In the genomic region with DNA sequence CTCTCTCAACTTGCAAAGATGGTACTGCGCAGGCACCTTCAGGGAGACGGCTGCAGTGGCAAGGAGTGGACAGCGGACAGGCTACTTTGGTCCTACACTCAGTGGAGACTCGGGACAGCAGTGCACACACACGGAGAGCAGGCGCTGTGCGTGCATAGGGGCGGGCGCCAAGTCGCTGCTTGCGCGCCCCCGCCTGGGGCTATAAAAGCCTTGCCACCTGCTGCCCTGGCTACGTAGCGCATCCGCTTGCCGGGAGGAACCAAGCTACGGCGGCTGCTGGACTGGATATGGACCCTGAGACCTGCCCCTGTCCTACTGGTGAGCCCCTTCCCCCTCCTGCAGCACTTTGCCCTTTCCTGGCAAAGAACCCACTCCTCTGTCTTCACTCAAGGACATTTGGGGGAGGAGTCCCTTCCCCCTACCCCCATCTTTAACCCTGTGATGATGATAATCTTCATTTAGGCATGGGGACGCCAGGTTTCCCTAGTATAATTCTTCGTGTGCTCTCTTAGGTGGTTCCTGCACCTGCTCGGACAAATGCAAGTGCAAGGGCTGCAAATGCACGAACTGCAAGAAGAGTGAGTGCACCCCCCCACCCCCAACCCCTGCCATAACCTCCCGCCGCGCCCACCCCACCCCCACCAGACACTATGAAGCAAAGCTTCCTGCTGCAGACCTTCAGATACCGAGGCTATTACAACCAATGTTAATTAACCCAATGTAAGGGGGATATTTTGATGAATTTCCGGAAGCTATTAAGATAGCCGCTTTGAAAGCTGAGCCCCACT, we compare ENCODE assay signal across 8 mouse cellular contexts. TPM values are rescaled to one million over a fixed set of nuclear protein-coding genes. Genes with fewer than 3 reads are reported as not detected.
DNase-seq lines count a peak whose midpoint lies in the region; ATAC-seq and TF ChIP-seq lines count a peak whose summit lies in the region.

A gene (plus strand): TSS at position 95 of the 788 bp plus-strand sequence.

- TF ChIP-seq CTCF in cortical plate, adult 2 months (IDR thresholded peaks at IDR 0.05; ENCODE audit: extremely low read depth, insufficient read depth, low read length): no peak
- peak; percentile 55 for TF ChIP-seq CTCF in midbrain, postnatal 0 days (IDR thresholded peaks at IDR 0.05)

- WGBS in midbrain, postnatal 0 days: 1% methylated on average over 29 of the region's 29 CpGs

- peak within 1 kb of the TSS; percentile 80 for H3K4me3 ChIP-seq in cortical plate, adult 2 months (ENCODE audit: insufficient read depth, low read length)
- peak within 1 kb of the TSS; percentile 51 for H3K4me3 ChIP-seq in midbrain, postnatal 0 days (ENCODE audit: low read depth, low read length)

- H3K27me3 ChIP-seq in midbrain, postnatal 0 days (ENCODE audit: insufficient read depth, low read length): no peaks in the 10 kb centered on the region

- peak; percentile 99 for TF ChIP-seq POLR2A in cortical plate, adult 2 months (IDR thresholded peaks at IDR 0.05; ENCODE audit: extremely low read depth, insufficient read depth, low read length)

- peak; percentile 86 for ATAC-seq in midbrain, postnatal 0 days (ENCODE audit: low FRiP score)

- H3K9ac ChIP-seq in midbrain, postnatal 0 days (replicated peaks; ENCODE audit: low read length, poor library complexity, severe bottlenecking): peak within 1 kb of the TSS; percentile 73

- H3K4me2 ChIP-seq in midbrain, postnatal 0 days (ENCODE audit: low read depth, low read length, poor library complexity, severe bottlenecking): peak within 1 kb of the TSS; percentile 77

- peak within 1 kb of the TSS; percentile 94 for H3K27ac ChIP-seq in cortical plate, adult 2 months (ENCODE audit: insufficient read depth, low read length)
- peak within 1 kb of the TSS; percentile 71 for H3K27ac ChIP-seq in midbrain, postnatal 0 days (ENCODE audit: low read depth, low read length)

- intact Hi-C loops in left cerebral cortex, postnatal 36 days (cut with DNase I): loop anchor here (2.0 kb wide), 1 partner anchor 54 kb away; a partner anchor contains a TSS

- no peaks in the 10 kb centered on the region for H3K36me3 ChIP-seq in midbrain, postnatal 0 days (ENCODE audit: insufficient read depth, low read length)

- peak; percentile 30 for DNase-seq in kidney, adult 18-20 months
- no peak for DNase-seq in kidney, adult 9 months
- peak; percentile 60 for DNase-seq in gastrocnemius, postnatal 10 days
- DNase-seq in induced T-regulatory cell, adult 2 months (ENCODE audit: low read depth): peak; percentile 47
- DNase-seq in left cerebral cortex, postnatal 36 days (ENCODE audit: low spot score in 2 of 2): peak; percentile 87 to 89
- DNase-seq in midbrain, postnatal 0 days (ENCODE audit: low spot score): peak; percentile 89
- DNase-seq in testis, postnatal 14 days (ENCODE audit: low spot score): peak; percentile 54

- H3K4me1 ChIP-seq in cortical plate, adult 2 months (ENCODE audit: control insufficient read depth, insufficient read depth, low read length): peaks cover 4% of the 10 kb centered on the region
- no peaks in the 10 kb centered on the region for H3K4me1 ChIP-seq in midbrain, postnatal 0 days (ENCODE audit: insufficient read depth, low read length)

- H3K9me3 ChIP-seq in midbrain, postnatal 0 days (ENCODE audit: low read length): no peaks in the 10 kb centered on the region

RNA-seq across cellular contexts. Expression of the gene that starts here (rescaled TPM):
- 1,778 and 1,863 TPM in 2 replicates for polyA plus RNA-seq in cortical plate, adult 2 months (2012; rRNA removed)
- total RNA-seq in gastrocnemius, postnatal 10 days (2021): 10 to 100 TPM; 11.0 to 22.2 TPM
- total RNA-seq in left cerebral cortex, postnatal 36 days (2021): 100 to 1,000 TPM; 854 to 931 TPM
- 571 and 599 TPM in 2 replicates for total RNA-seq in midbrain, postnatal 0 days (2014; rRNA removed)
- polyA plus RNA-seq in midbrain, postnatal 0 days (2015; fragmentation: Nextera tagmentation; extraction: Ambion mirVana): 314 and 354 TPM in 2 replicates

Comparison
In these comparisons a context has a peak if more than half of its experiments do, and no peak if none do; other contexts are left out.
1. RNA of the gene that starts here (total RNA-seq): 854 to 931 TPM in left cerebral cortex, postnatal 36 days and 571 to 599 TPM in midbrain, postnatal 0 days; 11.0 to 22.2 TPM in gastrocnemius, postnatal 10 days; every median in the first group is over 10 times any median in the second.